Mouse (Mus musculus): ENCODE results near the gene Mras.

The Mras gene

GRCm38 (mm10) chr9:99411785-99412184 lies 25.4 kb downstream of the Mras start:
- DNase-seq (ENCODE audit: low read depth), result no peak

- no peak for DNase-seq (ENCODE audit: low read depth)
Measured at GRCm38 (mm10) chr9:99411093-99411492, 26.1 kb downstream of the Mras start.

- no peak for DNase-seq (ENCODE audit: low read depth)
Measured at GRCm38 (mm10) chr9:99409280-99409679, 27.9 kb downstream of the Mras start.

GRCm38 (mm10) chr9:99401288-99401974 lies 35.8 kb downstream of the Mras start:
- DNase-seq (ENCODE audit: low read depth), result no peak

GRCm38 (mm10) chr9:99400781-99401180 lies 36.4 kb downstream of the Mras start:
- no peak for DNase-seq (ENCODE audit: low read depth)

GRCm38 (mm10) chr9:99397056-99397815 lies 39.9 kb downstream of the Mras start:
- DNase-seq (ENCODE audit: low read depth), result no peak

GRCm38 (mm10) chr9:99394366-99394765 lies 42.8 kb downstream of the Mras start:
- no peak for DNase-seq (ENCODE audit: low read depth)

- no peak for DNase-seq (ENCODE audit: low read depth)
Measured at GRCm38 (mm10) chr9:99393146-99393545, 44.0 kb downstream of the Mras start.

GRCm38 (mm10) chr9:99391557-99391956 lies 45.6 kb downstream of the Mras start:
- no peak for DNase-seq (ENCODE audit: low read depth)

- no peak for DNase-seq (ENCODE audit: low read depth)
Measured at GRCm38 (mm10) chr9:99390716-99391115, 46.5 kb downstream of the Mras start.

- DNase-seq (ENCODE audit: low read depth), result no peak
Measured at GRCm38 (mm10) chr9:99390201-99390600, 47.0 kb downstream of the Mras start.

- DNase-seq (ENCODE audit: low read depth), result no peak
Measured at GRCm38 (mm10) chr9:99389506-99389905, 47.7 kb downstream of the Mras start.

GRCm38 (mm10) chr9:99388856-99389255 lies 48.3 kb downstream of the Mras start:
- peak; percentile 92 for DNase-seq (ENCODE audit: low read depth)

GRCm38 (mm10) chr9:99388078-99388477 lies 49.1 kb downstream of the Mras start:
- no peak for DNase-seq (ENCODE audit: low read depth)

GRCm38 (mm10) chr9:99382556-99382955 lies 54.6 kb downstream of the Mras start:
- DNase-seq (ENCODE audit: low read depth), result no peak

GRCm38 (mm10) chr9:99379194-99379593 lies 58.0 kb downstream of the Mras start:
- DNase-seq (ENCODE audit: low read depth), result no peak

GRCm38 (mm10) chr9:99376591-99377418 lies 60.4 kb downstream of the Mras start:
- no peak for DNase-seq (ENCODE audit: low read depth)

GRCm38 (mm10) chr9:99368431-99368830 lies 68.8 kb downstream of the Mras start:
- no peak for DNase-seq (ENCODE audit: low read depth)

- no peak for DNase-seq (ENCODE audit: low read depth)
Measured at GRCm38 (mm10) chr9:99365906-99366305, 71.3 kb downstream of the Mras start.

GRCm38 (mm10) chr9:99363076-99363475 lies 74.1 kb downstream of the Mras start:
- DNase-seq (ENCODE audit: low read depth), result no peak

- DNase-seq (ENCODE audit: low read depth), result no peak
Measured at GRCm38 (mm10) chr9:99361946-99362345, 75.2 kb downstream of the Mras start.

GRCm38 (mm10) chr9:99359012-99359411 lies 78.2 kb downstream of the Mras start:
- no peak for DNase-seq (ENCODE audit: low read depth)

Measured in fibroblast of lung, adult 2 months (primary cell).